Mouse (Mus musculus) spleen, postnatal 36 days (tissue): ENCODE data around the gene Polrmt.

Source experiments
- DNase-seq, 2 experiments: peaks; one replicate each; pipeline ENCODE4 v3.0.0; 2022; ENCODE audit warnings: low spot score in 2 of 2, mixed read lengths in 1 of 2

Gene Polrmt

GRCm38 (mm10) chr10:79743161-79743560 is 3.2 kb downstream of the Polrmt start:
- no peak for DNase-seq

- DNase-seq, result no peak
Observed at GRCm38 (mm10) chr10:79740863-79741262, 5.5 kb downstream of the Polrmt start.

GRCm38 (mm10) chr10:79739234-79739633 is 7.1 kb downstream of the Polrmt start:
- DNase-seq, result no peak

- DNase-seq, result no peak
Observed at GRCm38 (mm10) chr10:79738259-79738658, 8.1 kb downstream of the Polrmt start.

- DNase-seq, result no peak
Observed at GRCm38 (mm10) chr10:79736706-79737105, 9.7 kb downstream of the Polrmt start.

- no peak for DNase-seq
Observed at GRCm38 (mm10) chr10:79735361-79735760, 11.0 kb downstream of the Polrmt start.

GRCm38 (mm10) chr10:79733847-79734246 is 12.5 kb downstream of the Polrmt start:
- DNase-seq, result no peak

- DNase-seq, result no peak
Observed at GRCm38 (mm10) chr10:79732500-79732899, 13.9 kb downstream of the Polrmt start.

- DNase-seq, result no peak
Observed at GRCm38 (mm10) chr10:79729357-79729965, 16.9 kb downstream of the Polrmt start.

GRCm38 (mm10) chr10:79728323-79729249 is 17.8 kb downstream of the Polrmt start:
- DNase-seq, result no peak

GRCm38 (mm10) chr10:79726090-79726489 is 20.3 kb downstream of the Polrmt start:
- DNase-seq, result no peak

- no peak for DNase-seq
Observed at GRCm38 (mm10) chr10:79723692-79724091, 22.7 kb downstream of the Polrmt start.

- no peak for DNase-seq
Observed at GRCm38 (mm10) chr10:79723047-79723446, 23.3 kb downstream of the Polrmt start.

GRCm38 (mm10) chr10:79721089-79721488 is 25.3 kb downstream of the Polrmt start:
- no peak for DNase-seq

- DNase-seq, result peak in 1 of 2 experiments; percentile 37
Observed at GRCm38 (mm10) chr10:79717640-79718357, 28.6 kb downstream of the Polrmt start.

GRCm38 (mm10) chr10:79716988-79717355 is 29.4 kb downstream of the Polrmt start:
- DNase-seq, result no peak

- DNase-seq, result no peak
Observed at GRCm38 (mm10) chr10:79716254-79716987, 30.0 kb downstream of the Polrmt start, which contains the start of gene Hcn2. Gene Hcn2 (plus strand): TSS chr10:79716634.

GRCm38 (mm10) chr10:79714996-79715395 is 31.4 kb downstream of the Polrmt start:
- DNase-seq, result no peak

GRCm38 (mm10) chr10:79713163-79713562 is 33.2 kb downstream of the Polrmt start:
- DNase-seq, result no peak

GRCm38 (mm10) chr10:79712499-79713126 is 33.8 kb downstream of the Polrmt start:
- DNase-seq, result peak; percentile 69 to 83

- peak in 1 of 2 experiments; percentile 51 for DNase-seq
Observed at GRCm38 (mm10) chr10:79712029-79712428, 34.4 kb downstream of the Polrmt start.
